Mouse (Mus musculus) adrenal gland, adult 18-20 months (tissue): ENCODE data around the gene Srgap1. TPM values are rescaled to one million over a fixed set of nuclear protein-coding genes. Genes with fewer than 3 reads are reported as not detected.

ENCODE experiments used
- DNase-seq, 2 experiments: peaks; one replicate each; pipeline ENCODE4 v3.0.0; 2021 to 2022; ENCODE audit warnings: low spot score in 2 of 2
- total RNA-seq, 2 experiments: library from RNA; stranded (reverse); gene quantifications; 1 replicate in 1 of 2; 2 replicates in 1 of 2; pipeline ENCODE4 v1.2.3; 2021

Gene Srgap1
- total RNA-seq, 2 experiments from 2014 or later: 1.3 to 1.5 TPM

GRCm38 (mm10) chr10:121833443-121833842 is 213.7 kb downstream of the Srgap1 start:
- DNase-seq: no peak

DNA sequence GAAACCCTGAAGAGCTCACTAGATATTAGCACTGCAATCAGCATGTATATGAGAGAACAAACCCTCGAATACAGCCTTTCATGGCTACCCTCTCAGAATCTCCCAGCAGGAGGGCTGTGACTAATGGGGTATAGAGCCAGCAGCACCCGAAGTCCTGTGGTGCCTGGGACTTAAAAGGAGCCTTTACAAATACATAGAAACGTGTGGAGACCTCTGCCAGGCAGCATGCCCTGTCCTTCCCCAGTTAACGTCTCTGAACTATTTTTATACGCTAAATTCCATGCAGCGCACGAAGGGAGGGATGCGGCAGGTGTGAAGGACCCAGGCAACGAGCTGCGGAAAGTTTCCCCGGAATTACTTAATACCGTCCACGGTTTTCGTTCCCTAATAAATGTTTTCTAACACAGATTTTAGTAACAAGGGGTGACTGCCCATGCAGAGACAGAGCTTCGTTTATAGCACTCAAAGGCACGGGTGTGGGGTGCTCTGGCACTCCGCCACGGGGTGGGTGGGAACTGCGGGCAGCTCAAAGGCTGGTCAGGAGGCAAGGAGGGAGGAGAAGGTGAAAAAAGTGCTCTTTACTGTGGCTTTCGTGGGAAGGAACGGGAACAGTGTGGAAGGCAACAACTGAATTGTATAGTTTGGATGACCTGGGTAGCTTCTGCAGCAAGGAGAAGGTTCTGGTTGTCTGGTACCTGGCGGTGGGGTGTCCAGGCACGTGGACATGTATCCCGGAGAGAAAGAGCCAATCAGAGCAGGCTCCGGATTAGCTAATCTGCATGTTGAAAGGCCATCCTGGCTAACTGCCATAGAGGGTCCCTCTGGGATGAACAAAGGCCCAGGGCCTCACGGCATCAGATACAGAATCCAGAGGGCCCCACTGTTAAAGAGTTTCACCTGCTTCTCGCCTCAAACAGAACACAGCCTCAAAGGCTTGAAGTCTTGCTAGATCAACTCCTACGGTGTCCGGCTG is 216.5 kb downstream of the Srgap1 start:
- DNase-seq: no peak

DNA sequence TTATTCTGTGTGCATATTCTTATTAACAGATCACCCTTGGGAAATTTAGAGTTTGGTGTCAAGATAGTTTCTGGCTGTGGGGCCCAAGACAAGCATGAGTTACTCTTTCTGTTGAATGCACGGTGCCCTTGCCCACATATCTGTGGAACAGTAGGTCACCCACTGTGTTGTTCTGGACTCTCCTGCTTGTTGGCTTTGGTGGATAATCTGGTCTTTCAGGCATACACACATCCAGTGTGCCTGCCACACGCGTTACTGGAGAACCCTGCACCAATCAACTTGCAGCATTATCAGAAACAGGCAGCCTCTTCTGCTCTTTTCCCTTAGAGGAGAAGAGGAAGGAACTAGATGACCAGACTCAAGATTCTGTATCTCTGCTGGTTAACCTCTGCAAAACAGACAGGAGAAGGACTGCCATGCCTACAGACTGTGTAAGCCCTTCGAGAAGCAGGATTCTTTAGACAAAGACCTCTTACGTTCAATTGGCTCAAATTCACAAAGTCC is 217.3 kb downstream of the Srgap1 start:
- DNase-seq: no peak

DNA sequence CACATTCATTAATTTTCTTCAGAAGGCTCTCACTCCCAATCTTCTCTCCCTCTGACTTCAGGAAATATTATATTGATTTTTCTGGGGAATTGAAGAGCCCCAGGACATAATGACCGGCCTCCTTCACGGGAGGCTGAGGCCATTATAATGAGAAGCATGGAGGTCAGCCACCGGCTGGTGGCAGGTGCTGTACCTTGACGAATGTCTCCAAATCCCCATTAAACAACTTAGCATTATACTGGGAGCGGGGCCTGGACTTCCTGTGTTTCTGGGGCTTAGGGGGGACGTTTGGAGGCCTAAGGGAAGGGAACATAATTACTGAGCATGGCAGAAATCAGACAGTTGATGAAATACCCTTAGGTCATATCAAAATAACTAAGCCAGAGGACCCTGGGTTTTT is 218.1 kb downstream of the Srgap1 start:
- no peak for DNase-seq

DNA sequence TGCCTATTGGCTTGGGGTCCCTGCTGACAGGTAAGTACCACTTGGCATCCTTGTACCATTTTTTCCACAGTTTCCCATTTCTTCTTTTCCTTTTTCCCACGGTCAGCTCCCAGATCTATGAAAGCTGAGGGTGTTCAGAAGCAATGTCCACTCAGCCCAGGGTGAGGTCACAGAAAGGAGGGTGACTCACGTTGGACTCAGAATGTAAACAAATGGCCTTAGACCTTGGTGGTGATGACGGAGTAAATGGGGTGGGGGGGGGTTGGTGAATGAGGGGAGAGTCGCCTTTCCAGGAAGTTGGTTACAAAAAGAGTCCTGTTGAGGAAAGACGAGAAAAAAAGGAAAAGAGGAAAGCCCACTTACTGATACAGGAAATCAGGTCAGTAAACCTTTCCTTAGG is 224.4 kb downstream of the Srgap1 start:
- no peak for DNase-seq

DNA sequence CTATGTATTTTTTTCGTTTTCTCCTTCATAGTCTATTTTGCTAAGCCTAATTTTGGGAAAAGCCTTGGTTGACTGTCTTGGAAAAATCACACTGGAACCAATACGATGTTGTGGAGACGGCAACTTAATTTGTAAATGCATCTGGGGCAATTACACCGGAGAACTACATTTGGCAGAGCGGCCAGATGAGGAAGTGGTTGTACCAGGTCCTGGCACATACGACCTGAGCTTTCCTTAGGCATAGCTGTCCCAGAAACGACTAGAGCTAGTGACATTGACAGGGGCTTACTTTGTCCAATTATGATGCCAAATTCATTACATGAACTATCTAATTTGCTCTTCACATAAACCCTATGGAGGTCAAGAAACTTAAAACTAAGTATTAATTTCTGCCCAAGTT is 226.3 kb downstream of the Srgap1 start:
- no peak for DNase-seq

DNA sequence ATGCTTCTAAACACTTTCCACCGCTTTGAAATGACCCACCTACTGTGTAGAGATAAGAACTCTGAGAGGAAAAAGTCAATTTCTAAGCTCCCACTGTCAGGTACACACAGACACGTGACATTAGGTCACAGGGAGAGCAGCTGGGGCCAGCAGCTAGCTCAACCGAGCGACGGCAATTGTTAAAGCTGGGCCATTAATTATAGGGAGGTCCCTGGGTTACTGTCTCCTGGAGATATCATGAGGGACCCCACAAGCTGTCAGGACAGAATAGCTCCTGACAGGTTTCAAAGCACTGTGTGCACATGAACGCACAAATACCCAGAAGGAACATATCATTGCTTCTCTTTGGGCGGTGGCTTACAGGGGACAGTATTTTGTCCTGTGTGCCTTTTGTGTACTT is 229.1 kb downstream of the Srgap1 start:
- no peak for DNase-seq

DNA sequence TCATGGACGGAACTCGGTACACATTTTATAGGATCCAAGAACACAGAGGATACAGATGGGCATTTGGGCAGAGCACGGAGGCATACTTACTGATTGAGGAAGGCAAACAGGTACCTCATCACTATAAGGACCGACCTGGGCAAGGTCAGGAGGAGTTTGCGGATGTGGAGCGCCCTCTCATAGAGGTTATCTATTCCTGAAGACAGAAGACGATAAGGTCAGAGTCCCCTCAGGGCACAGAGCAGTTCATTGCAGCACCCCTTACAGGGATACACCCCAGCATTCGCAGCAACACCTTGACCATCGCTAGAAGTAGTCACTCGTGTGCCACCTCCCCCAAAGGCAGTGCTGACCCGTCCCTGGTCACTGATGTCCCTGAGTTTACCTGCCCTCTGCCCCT is 239.3 kb downstream of the Srgap1 start:
- no peak for DNase-seq

DNA sequence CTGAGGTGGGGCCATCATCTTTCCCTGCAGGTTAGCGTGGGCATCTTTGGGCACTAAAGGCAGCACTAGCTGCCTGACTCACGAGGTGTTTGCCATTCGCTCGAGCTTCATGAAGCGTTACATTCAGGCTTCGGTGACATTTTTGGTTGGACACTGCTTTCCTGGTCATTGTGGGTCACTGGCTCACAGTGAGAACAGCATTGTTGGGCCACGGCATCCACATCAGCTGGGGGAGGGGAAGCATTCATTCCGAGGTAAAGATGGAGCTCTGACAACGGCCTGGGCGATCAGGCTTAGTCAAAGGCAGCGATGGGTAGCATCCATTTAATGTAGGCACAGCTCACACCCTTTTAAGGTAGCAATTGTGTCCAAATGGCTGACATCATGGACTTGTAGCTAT is 240.3 kb downstream of the Srgap1 start:
- DNase-seq: no peak

DNA sequence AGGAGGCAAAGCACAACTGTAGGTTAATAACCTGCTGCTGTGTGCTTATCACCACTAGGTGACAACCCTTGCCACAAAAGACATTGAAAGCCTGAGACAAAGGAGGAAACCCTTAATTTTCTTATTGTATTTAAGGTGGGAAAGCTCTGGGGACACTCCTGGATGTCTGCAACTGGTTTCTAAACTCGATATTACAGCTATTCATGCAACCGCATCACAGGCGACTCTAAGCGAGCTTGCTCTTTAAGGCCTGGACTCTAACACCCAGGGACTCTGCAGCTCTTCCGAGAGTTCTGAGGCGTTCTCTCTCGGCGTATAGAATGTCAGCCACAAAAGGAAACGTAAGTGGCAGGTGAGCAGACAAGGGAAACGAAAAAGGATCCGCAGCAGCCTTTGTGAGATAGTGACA is 241.2 kb downstream of the Srgap1 start:
- no peak for DNase-seq

GRCm38 (mm10) chr10:121804551-121804950 is 242.6 kb downstream of the Srgap1 start:
- no peak for DNase-seq

DNA sequence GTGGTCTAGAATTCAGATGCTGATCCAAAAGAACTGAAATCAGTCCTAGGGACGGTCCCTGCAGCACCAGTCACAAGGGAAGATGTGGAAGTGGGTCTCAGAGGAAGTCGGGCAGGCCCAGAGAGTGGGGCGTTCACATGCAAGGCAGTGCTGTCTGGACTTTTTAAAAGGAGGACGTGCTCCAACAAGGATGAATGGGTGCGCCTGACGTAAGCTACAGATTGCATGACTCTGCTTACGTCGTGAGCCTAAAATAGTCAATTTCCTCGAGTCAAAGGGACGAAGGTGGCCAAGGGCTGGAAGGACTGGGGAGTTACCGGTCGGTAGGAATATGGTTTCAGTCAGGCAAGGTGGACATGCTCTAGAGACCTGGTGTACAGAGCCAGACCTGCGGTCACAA is 247.1 kb downstream of the Srgap1 start:
- DNase-seq: no peak

GRCm38 (mm10) chr10:121796027-121796802 is 250.9 kb downstream of the Srgap1 start:
- DNase-seq: no peak

DNA sequence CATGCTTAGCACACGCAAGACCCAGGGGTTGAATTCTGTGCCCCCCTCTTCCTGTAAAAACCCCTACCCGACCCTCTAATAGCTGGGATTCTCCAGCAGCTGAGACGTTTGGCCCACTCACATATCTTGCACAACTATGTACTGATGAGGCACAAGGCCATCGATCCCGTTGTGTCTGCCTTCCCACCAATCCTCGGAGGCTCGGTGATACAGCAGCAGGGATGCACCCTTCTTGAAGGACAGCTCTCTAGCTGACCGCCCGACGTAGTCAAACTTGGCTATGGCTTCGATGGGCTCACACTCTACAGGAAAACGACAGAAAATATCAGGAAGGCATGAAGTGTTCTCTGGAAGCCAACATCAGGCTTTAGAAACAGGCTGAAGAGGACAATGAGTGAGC is 252.6 kb downstream of the Srgap1 start:
- no peak for DNase-seq

- DNase-seq: no peak
Measured at GRCm38 (mm10) chr10:121792661-121793060, 254.5 kb downstream of the Srgap1 start.

DNA sequence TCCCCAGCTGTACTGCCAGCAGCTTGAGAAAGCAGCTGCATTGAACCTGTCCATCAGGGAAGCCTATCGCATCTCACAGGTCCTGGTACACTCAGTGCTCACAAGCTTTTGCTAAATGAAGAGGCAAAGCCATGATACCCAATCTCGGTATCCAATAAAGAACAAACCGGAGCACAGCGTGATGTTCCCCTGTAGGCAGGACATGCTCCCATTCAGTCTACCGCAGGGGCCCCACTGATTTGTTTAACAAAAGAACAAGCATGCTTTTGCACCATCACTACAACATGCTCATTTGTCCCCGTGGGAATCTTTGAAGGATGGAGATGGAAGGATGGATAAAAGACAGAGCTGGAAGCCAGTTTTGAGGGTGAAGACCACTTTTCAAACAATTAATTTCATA is 257.0 kb downstream of the Srgap1 start:
- no peak for DNase-seq

- DNase-seq: peak in 1 of 2 experiments; percentile 31
Measured at GRCm38 (mm10) chr10:121788536-121788935, 258.6 kb downstream of the Srgap1 start.

DNA sequence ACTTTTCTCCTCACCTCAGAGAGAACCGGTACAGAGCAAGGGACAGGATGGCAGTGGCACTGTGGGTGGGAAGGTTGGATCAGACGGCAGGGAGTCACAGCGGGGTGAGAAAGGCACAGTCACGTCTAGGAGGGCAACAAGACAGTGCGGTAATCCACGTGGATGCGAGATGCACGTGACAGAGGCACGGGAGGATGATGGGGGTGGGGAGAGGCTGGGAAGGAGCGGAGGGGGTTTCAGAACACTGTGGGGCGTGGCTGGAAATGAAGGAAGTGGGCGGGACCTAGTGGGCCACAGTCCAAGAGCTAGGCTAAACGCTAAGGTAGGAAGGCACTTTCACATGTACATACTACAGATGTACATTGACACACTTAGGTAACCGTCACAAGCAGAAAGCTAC is 266.0 kb downstream of the Srgap1 start:
- DNase-seq: no peak

GRCm38 (mm10) chr10:121775990-121776389 is 271.1 kb downstream of the Srgap1 start:
- DNase-seq: no peak

DNA sequence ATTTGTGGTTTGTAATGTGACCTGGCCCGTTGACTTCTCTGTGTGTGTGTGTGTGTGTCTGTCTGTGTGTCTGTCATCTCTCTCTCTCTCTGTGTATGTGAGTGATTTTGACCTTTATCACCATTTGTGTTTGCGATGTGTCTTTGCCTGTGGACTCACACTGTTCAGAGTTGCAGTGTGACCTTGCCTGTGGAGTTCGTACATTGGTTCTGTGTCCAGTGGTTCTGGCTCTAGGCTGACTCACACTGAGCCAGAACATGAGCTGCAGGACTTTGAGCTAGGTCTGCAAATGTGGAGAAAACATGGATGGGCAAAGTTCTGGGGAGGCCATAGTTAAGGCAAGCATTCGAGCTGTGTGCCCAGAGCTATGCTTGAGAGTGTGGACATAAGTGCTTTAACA is 273.3 kb downstream of the Srgap1 start:
- DNase-seq: no peak

DNA sequence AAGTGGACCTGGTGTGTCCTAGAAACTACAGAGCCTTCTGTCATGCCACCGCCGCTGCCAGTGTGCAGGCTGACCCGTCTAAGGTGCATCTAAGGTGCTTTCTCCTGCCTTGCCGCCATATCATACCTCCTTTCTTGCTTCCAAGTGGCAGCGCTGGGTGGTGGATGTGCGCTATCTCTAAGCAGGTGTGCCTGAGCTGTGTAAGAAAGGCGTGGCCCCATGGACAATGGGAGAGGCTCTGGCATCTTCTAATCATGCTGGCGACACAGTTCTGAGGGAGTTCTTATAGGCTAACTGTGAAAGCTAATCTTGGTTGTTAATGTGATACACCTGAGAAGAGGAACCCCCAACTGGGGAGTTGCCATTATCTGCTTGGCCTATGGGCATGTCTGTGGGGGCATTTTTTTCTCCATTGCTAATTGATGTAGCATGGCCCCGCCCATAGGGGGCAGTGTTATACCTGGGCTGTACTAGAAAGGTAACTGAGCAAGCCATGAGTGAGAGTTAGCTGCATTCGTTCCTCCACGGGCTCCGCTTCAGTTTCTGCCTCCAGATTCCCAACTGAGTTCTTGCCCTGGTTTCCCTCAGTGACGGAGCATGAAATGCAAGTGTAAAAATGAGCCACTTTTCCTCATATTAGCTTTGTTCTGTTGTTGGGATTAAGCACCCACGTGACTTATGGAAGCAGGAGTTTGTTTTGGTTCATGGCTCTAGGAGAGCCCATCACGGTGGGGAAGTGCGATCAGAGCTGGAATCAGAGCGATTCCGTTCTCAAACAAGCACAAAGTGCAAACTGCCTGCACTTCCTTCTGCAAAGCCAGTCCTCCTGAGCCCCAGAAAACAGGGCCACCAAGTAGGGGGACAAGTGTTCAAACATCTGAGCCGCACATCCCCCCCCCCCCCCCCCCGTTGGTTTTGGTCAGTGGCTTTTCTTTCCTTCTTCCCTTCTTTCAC is 276.2 kb downstream of the Srgap1 start:
- peak; percentile 22 for DNase-seq
